Mouse (Mus musculus) liver, postnatal 0 days (tissue): ENCODE data around the gene Gnat3. TPM values are rescaled to one million over a fixed set of nuclear protein-coding genes. Genes with fewer than 3 reads are reported as not detected.

Source experiments
- ATAC-seq: fragments of 200-750 bp; cut with Nextera tagmentation; 2 replicates; pipeline ENCODE4 v1.8.0; 2017; ENCODE audit warnings: mild to moderate bottlenecking, moderate library complexity
- DNase-seq: peaks from one replicate; pipeline ENCODE4 v3.0.0-alpha.2; 2016
- H3K27ac ChIP-seq: fragments of 300-500 bp; sonication (generic); 2 replicates; pipeline ENCODE4 v1.5.1; 2014; ENCODE audit warnings: antibody characterized with exemption, moderate library complexity, mild to moderate bottlenecking, low read depth
- H3K27me3 ChIP-seq: fragments of 300-500 bp; sonication (generic); 2 replicates; pipeline ENCODE4 v1.6.1; 2014; ENCODE audit warnings: low read length, control low read depth, mixed read lengths; ENCODE audit not compliant: insufficient read depth
- H3K36me3 ChIP-seq: fragments of 300-500 bp; sonication (generic); replicated peaks from 2 replicates; pipeline ENCODE4 v1.6.1; 2014; ENCODE audit warnings: mild to moderate bottlenecking, control low read depth, low read length, moderate library complexity, mixed read lengths; ENCODE audit not compliant: insufficient read depth
- H3K4me1 ChIP-seq: fragments of 300-500 bp; sonication (generic); 2 replicates; pipeline ENCODE4 v1.6.1; 2014; ENCODE audit warnings: antibody characterized with exemption, mild to moderate bottlenecking, control low read depth; ENCODE audit not compliant: insufficient read depth
- H3K4me2 ChIP-seq: fragments of 300-500 bp; sonication (generic); 2 replicates; pipeline ENCODE4 v1.6.1; 2014; ENCODE audit warnings: low read depth, mild to moderate bottlenecking, low read length, moderate library complexity, mixed read lengths
- H3K4me3 ChIP-seq: fragments of 300-500 bp; sonication (generic); 2 replicates; pipeline ENCODE4 v1.5.1; 2014; ENCODE audit warnings: low read depth, low read length
- H3K9ac ChIP-seq: fragments of 300-500 bp; sonication (generic); replicated peaks from 2 replicates; pipeline ENCODE4 v1.6.1; 2014; ENCODE audit warnings: mild to moderate bottlenecking, moderate library complexity
- H3K9me3 ChIP-seq: fragments of 300-500 bp; sonication (generic); 2 replicates; pipeline ENCODE4 v1.6.1; 2016; ENCODE audit warnings: mild to moderate bottlenecking, control low read depth, low read length, mixed read lengths
- CTCF ChIP-seq: sonication (generic); IDR thresholded peaks from 2 replicates; pipeline ENCODE4 v1.5.1; 2016; ENCODE audit warnings: antibody characterized with exemption, low read depth
- EP300 ChIP-seq: IDR thresholded peaks from 2 replicates; pipeline ENCODE4 v1.6.1; 2016; ENCODE audit warnings: antibody characterized with exemption, low read depth, mild to moderate bottlenecking
- WGBS: fragments of 180-500 bp; shearing (Covaris S2); extraction: QIAGEN DNeasy Blood & Tissue Kit; methylation state at CpG from one replicate; pipeline ENCODE4 v1.1.7; 2014; ENCODE audit not compliant: insufficient replicate concordance; 5-methylcytosine and 5-hydroxymethylcytosine counted together
- polyA plus RNA-seq: library from polyadenylated mRNA; unstranded; fragments of >200 nt; fragmentation: Nextera tagmentation; extraction: Ambion mirVana; gene quantifications from 2 replicates; pipeline ENCODE4 v1.2.1, GENCODE M21; 2015

The Gnat3 gene
- not detected in 2 replicates for polyA plus RNA-seq

DNA sequence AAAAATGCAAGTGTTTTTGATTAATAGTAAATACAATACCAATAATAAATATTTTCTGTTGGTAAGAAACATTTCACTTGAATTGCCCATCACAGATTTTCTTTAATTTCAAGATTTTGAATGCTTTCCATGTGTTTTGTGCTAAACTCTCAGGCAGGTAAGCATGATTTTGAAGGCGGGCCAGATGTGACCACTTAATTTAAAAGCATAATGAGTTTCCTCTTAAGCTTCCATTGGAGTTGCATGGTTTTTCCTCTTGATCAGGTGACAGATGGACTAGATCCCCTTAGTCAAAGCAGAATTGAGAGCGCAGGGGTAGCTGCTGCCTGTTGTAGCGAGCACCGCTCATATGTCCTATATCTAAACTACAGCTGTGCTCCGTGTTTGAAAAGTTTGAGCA lies at the start of gene Gnat3:
TSS of gene Gnat3 (plus strand) at position 301 of the 400 bp plus-strand sequence.
- no peak for ATAC-seq
- no peaks in the 10 kb centered on the region for H3K27me3 ChIP-seq

DNA sequence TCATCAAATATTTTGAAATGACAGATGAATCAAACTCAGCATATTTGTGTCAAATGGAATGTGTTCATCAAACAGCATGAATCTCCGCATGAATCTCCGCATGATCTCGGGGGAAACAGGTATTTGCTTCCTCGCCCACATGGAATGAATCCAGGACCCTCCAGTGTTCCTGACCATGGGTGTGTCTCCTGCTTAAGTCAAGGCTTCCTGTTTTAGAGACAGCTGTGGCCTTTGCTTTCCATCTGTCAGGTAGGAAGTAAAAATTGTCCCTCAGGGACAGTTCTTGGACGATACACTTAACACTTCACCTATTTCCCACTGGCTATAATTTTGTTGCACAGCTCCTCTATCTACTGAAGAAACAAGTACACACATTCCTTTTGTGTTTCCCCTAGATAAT lies 43.4 kb upstream of the Gnat3 start:
- no peak overlapping the region for H3K9ac ChIP-seq
- no peak for DNase-seq

More for the DNA sequence above, at the start of gene Gnat3:
- Histone ChIP-seq H3K4me1 (no peaks in the 10 kb centered on the region), H3K4me2 (no peak within 1 kb of the TSS), H3K27ac (no peak within 1 kb of the TSS), H3K9me3 (no peaks in the 10 kb centered on the region), H3K9ac (no peak within 1 kb of the TSS), H3K4me3 (no peak within 1 kb of the TSS), H3K36me3 (no peaks in the 10 kb centered on the region)
- no peak for TF ChIP-seq EP300
- TF ChIP-seq CTCF, result no peak
- 89% methylated on average over 5 of the region's 5 CpGs for WGBS
- no peak for DNase-seq

DNA sequence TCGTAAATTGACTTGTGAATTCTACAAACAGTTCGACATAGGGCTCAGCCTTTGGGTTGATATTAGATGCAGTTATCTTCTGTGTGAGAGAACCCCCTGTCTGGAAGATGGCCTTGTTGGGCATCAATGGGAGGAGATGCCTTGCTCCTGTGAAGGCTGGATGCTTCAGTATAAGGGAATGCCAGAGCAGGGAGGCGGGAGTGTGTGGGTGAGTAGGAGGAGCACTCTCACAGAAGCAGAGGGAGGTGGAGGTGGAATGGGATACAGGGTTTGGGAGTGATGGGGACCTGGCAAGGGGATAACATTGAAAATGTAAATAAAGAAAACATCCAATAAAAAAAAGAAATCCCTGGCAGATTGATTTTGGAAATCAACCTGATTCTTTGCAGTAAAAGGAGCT lies 38.7 kb upstream of the Gnat3 start:
- no peaks in the 10 kb centered on the region for H3K27me3 ChIP-seq
- no peak for TF ChIP-seq EP300
- TF ChIP-seq CTCF, result no peak
- H3K4me1 ChIP-seq, result peaks cover 9% of the 10 kb centered on the region; the same call in 1 of the 2 replicates
- WGBS, result 82% methylated on average over 3 of the region's 3 CpGs
- ATAC-seq (no peak), DNase-seq (no peak)
- no peak overlapping the region for H3K4me2 ChIP-seq
- H3K9ac ChIP-seq, result no peak overlapping the region
- no peak overlapping the region for H3K27ac ChIP-seq
- no peaks in the 10 kb centered on the region for H3K36me3 ChIP-seq
- no peaks in the 10 kb centered on the region for H3K9me3 ChIP-seq
- no peak overlapping the region for H3K4me3 ChIP-seq

More for the DNA sequence above, 43.4 kb upstream of the Gnat3 start:
- no peak for ATAC-seq
- 71% methylated on average over 5 of the region's 5 CpGs for WGBS
- Histone ChIP-seq H3K4me1 (peaks cover under 1% of the 10 kb centered on the region; the same call in 1 of the 2 replicates), H3K9me3 (no peaks in the 10 kb centered on the region), H3K27ac (no peak overlapping the region), H3K4me2 (no peak overlapping the region), H3K27me3 (no peaks in the 10 kb centered on the region), H3K4me3 (no peak overlapping the region), H3K36me3 (no peaks in the 10 kb centered on the region)
- no peak for TF ChIP-seq CTCF
- TF ChIP-seq EP300, result no peak

DNA sequence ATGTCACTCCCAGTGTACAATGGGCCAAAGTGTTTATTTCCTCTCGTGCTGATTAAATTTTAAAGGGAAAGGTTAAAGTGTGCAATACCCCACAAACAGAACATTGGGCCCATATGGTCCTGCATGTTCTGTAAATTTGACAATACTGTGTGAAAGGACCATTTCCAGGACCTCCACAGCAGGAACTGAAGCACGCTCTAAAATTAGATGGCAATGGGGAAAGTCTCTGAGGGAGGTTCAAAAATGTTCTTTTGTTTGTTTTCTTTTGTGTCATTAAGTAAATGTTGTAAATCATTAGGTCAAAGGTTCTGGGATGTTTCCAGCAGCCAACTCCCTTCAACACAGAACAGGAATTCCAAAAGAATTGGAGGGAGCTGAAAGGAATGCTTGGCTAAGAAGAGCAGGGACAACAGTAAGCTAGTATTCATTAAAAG lies 38.2 kb upstream of the Gnat3 start:
- Histone ChIP-seq H3K9ac (no peak overlapping the region), H3K9me3 (no peaks in the 10 kb centered on the region), H3K36me3 (no peaks in the 10 kb centered on the region), H3K27me3 (no peaks in the 10 kb centered on the region), H3K4me3 (no peak overlapping the region), H3K4me2 (no peak overlapping the region), H3K27ac (0 out of 2 replicates have a peak overlapping the region, but pooled peaks have one; percentile 39), H3K4me1 (peaks cover 9% of the 10 kb centered on the region; the same call in 1 of the 2 replicates)
- no peak for TF ChIP-seq CTCF
- peak; percentile 71 for TF ChIP-seq EP300
- WGBS, result 34% methylated on average over 2 of the region's 2 CpGs
- DNase-seq, result no peak
- ATAC-seq, result peak; percentile 53

DNA sequence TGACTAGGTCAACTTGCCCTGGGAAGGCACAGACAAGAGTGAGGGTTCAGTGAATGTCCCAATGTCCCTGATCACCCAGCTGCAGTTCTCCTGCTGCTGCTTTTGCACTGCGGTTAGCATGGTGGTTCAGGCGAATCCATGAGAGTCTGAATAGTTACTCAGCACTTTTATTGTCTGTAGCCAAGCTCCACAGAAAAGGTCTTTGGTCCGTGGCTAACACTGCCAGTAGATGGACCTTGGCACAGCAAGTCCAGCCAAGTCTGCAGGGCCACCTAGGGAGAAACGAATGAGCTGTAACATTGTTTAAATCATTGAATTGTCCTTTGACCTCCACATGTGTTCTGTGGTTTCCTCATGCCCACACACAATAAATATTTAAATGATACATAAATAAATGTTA lies 33.9 kb upstream of the Gnat3 start:
- Histone ChIP-seq H3K4me3 (no peak overlapping the region), H3K9ac (no peak overlapping the region), H3K9me3 (no peaks in the 10 kb centered on the region), H3K4me1 (peaks cover 9% of the 10 kb centered on the region; the same call in 1 of the 2 replicates), H3K27me3 (no peaks in the 10 kb centered on the region), H3K36me3 (no peaks in the 10 kb centered on the region), H3K27ac (no peak overlapping the region), H3K4me2 (no peak overlapping the region)
- DNase-seq (no peak), ATAC-seq (peak; percentile 68)
- TF ChIP-seq EP300 (no peak), CTCF (no peak)
- WGBS, result 45% methylated on average over 4 of the region's 4 CpGs

DNA sequence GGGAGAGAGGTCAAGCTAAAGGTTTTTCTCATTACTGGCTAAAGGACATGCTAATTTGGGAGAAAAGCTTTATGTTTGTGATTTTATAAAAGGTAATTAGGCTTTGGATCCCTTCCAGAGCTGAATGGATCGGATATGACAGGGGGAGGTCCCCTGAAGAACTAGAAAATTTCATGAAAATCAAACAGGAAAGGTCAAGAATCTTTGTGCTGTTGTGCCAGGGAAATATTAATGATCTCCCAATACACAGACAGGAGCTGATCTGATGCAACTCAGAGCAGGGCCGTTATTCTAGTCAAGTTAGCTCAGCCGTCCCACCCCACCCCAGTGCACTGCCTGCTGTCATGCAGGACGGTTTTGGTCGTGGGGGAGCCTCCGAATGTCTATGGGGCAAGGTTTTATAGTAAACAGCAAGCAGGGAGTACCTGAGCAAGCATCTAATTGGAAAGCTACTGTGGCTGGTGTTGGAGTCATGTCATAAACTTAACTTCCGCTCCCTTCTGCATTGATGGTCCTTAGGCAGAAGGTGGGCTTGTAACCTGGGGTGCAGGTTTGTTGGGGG lies 33.3 kb upstream of the Gnat3 start:
- H3K4me3 ChIP-seq, result no peak overlapping the region
- H3K9ac ChIP-seq, result no peak overlapping the region
- no peaks in the 10 kb centered on the region for H3K27me3 ChIP-seq
- no peak overlapping the region for H3K4me2 ChIP-seq
- no peaks in the 10 kb centered on the region for H3K9me3 ChIP-seq
- peaks cover 7% of the 10 kb centered on the region; the same call in 1 of the 2 replicates for H3K4me1 ChIP-seq
- DNase-seq (no peak), ATAC-seq (no peak)
- H3K27ac ChIP-seq, result no peak overlapping the region
- WGBS, result 63% methylated on average over 7 of the region's 7 CpGs
- no peaks in the 10 kb centered on the region for H3K36me3 ChIP-seq
- TF ChIP-seq CTCF (no peak), EP300 (no peak)
